Mouse (Mus musculus): ENCODE data around the gene Scgb2b2.

Gene Scgb2b2

GRCm38 (mm10) chr7:31290208-31290607, at the start of gene Scgb2b2:
Gene Scgb2b2 (plus strand): TSS chr7:31290508.
- DNase-seq (ENCODE audit: low read depth, low spot score) = no peak

GRCm38 (mm10) chr7:31291721-31292120, 1.4 kb downstream of the Scgb2b2 start, which contains the start of gene Scgb1b2:
Gene Scgb1b2 (minus strand): TSS chr7:31291821.
- DNase-seq (ENCODE audit: low read depth, low spot score) = no peak
